Mouse (Mus musculus) small intestine, adult 2 months (tissue): Measurements from ENCODE around the gene Sag.

Source experiments
- CTCF ChIP-seq: fragments of 200-500 bp; IDR thresholded peaks from 2 replicates; pipeline ENCODE4 v1.5.1; 2012; ENCODE audit warnings: low read depth, mild to moderate bottlenecking, control low read depth, inconsistent platforms, low read length, moderate library complexity, mixed read lengths; ENCODE audit not compliant: insufficient replicate concordance, insufficient read length; ENCODE audit errors: extremely low read depth
- POLR2A ChIP-seq: fragments of 200-500 bp; IDR thresholded peaks from 2 replicates; pipeline ENCODE4 v1.6.1; 2012; ENCODE audit warnings: low read depth, mild to moderate bottlenecking, control low read depth, inconsistent platforms, low read length, moderate library complexity

DNA sequence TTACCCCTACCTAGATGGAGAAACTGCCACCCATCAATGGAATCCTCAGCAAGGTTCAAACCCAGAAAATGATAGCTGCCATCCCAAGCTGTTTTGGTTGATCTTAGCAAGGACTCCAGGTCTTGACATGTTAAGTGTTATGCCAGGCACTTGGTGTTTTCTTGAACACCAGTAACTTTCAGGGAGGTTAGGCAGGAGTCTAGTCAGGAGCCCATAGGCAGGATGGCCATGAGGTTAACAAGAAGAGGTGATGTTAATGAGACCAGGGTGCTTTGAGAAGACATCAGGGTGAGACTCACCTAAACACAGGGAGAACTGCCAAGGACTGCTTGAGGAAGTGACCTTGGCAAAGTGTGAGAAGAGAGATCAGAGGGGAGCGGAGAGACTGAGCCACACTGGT lies 54.6 kb downstream of the Sag start:
- no peak for TF ChIP-seq CTCF
- no peak for TF ChIP-seq POLR2A
